Comparison of ENCODE assay signal across 33 mouse cellular contexts in genomic region chr10:8535445-8535844, GRCm38 (mm10). TPM values are rescaled to one million over a fixed set of nuclear protein-coding genes. Genes with fewer than 3 reads are reported as not detected.
DNase-seq lines count a peak whose midpoint lies in the region; ATAC-seq lines count a peak whose summit lies in the region.
"Had no signal": no experiment of that assay in that cellular context is flagged by ENCODE, and none has a peak within 500 bp of the region (broad histone marks: within the 10 kb centered on the region; RNA-seq: fewer than 3 reads in every experiment).

No protein-coding gene starts in this region.

- WGBS in midbrain, embryonic 13.5 days = 98% methylated on average over 3 of the region's 3 CpGs

- no peaks in the 10 kb centered on the region for H3K27me3 ChIP-seq in midbrain, embryonic 13.5 days
- H3K27me3 ChIP-seq: embryonic facial prominence, embryonic 12.5 days; heart, embryonic 15.5 days; hindbrain, embryonic 12.5 days; kidney, embryonic 15.5 days; limb, embryonic 12.5 days; neural tube, embryonic 13.5 days; Patski had no signal

- intact Hi-C loops in left cerebral cortex, postnatal 25 days (cut with DNase I) = no loop called here

- H3K4me2 ChIP-seq in midbrain, embryonic 13.5 days (replicated peaks) = no peak overlapping the region
- H3K4me2 ChIP-seq: embryonic facial prominence, embryonic 12.5 days; heart, embryonic 15.5 days; hindbrain, embryonic 12.5 days; kidney, embryonic 15.5 days; limb, embryonic 12.5 days; liver, embryonic 11.5 days; neural tube, embryonic 13.5 days had no signal

- ATAC-seq in granulocyte monocyte progenitor cell, adult 5-6 weeks (replicated peaks; ENCODE audit: poor library complexity, severe bottlenecking) = peak; percentile 97
- peak; percentile 98 for ATAC-seq in megakaryocyte progenitor cell, adult 5-6 weeks (replicated peaks; ENCODE audit: poor library complexity)
- ATAC-seq in midbrain, embryonic 13.5 days = no peak
- ATAC-seq: forebrain, embryonic 14.5 days; hindbrain, postnatal 0 days; midbrain, embryonic 16.5 days; Patski had no signal

- H3K4me1 ChIP-seq in midbrain, embryonic 13.5 days (replicated peaks) = peaks cover 3% of the 10 kb centered on the region
- H3K4me1 ChIP-seq: embryonic facial prominence, embryonic 12.5 days; heart, embryonic 10.5 days; hindbrain, embryonic 12.5 days; kidney, embryonic 15.5 days; limb, embryonic 12.5 days; neural tube, embryonic 13.5 days had no signal

- H3K36me3 ChIP-seq in midbrain, embryonic 13.5 days = no peaks in the 10 kb centered on the region
- H3K36me3 ChIP-seq: embryonic facial prominence, embryonic 12.5 days; heart, embryonic 10.5 days; heart, embryonic 15.5 days; hindbrain, embryonic 12.5 days; kidney, embryonic 15.5 days; limb, embryonic 12.5 days; midbrain, embryonic 10.5 days; neural tube, embryonic 13.5 days had no signal

- no peaks in the 10 kb centered on the region for H3K9me3 ChIP-seq in midbrain, embryonic 13.5 days
- H3K9me3 ChIP-seq: embryonic facial prominence, embryonic 12.5 days; heart, embryonic 10.5 days; heart, embryonic 15.5 days; hindbrain, embryonic 12.5 days; kidney, embryonic 15.5 days; limb, embryonic 12.5 days; midbrain, embryonic 10.5 days; neural tube, embryonic 13.5 days had no signal

- H3K9ac ChIP-seq in midbrain, embryonic 13.5 days (replicated peaks) = no peak overlapping the region
- H3K9ac ChIP-seq: embryonic facial prominence, embryonic 12.5 days; heart, embryonic 15.5 days; hindbrain, embryonic 12.5 days; kidney, embryonic 15.5 days; limb, embryonic 12.5 days; neural tube, embryonic 13.5 days had no signal

- no peak overlapping the region for H3K27ac ChIP-seq in midbrain, embryonic 13.5 days
- H3K27ac ChIP-seq: embryonic facial prominence, embryonic 12.5 days; gastrocnemius, adult 2 months; heart, embryonic 10.5 days; heart, embryonic 15.5 days; hindbrain, embryonic 12.5 days; hindbrain, postnatal 0 days; kidney, embryonic 15.5 days; limb, embryonic 12.5 days; macrophage; midbrain, embryonic 10.5 days; neural tube, embryonic 13.5 days had no signal

- DNase-seq in CD4-positive helper T cell, adult 2 months (ENCODE audit: low read depth, low spot score) = peak; percentile 54
- DNase-seq in CD4-positive, CD25-positive, alpha-beta regulatory T cell, adult 2 months (ENCODE audit: low read depth, low spot score) = peak; percentile 36
- no peak for DNase-seq in kidney, adult 9 months
- no peak for DNase-seq in adrenal gland, postnatal 25 days
- no peak for DNase-seq in left cerebral cortex, postnatal 25 days (ENCODE audit: low spot score in 2 of 2)
- DNase-seq: cerebellum, adult 2 months; cerebellum, postnatal 25 days; embryo, embryonic 11 days; gastrocnemius, adult 2 months; gastrocnemius, postnatal 36 days; kidney, adult 11 months; kidney, postnatal 25 days; layer of hippocampus, postnatal 36 days; right cerebral cortex, postnatal 14 days; thymus, postnatal 14 days had no signal

- H3K4me3 ChIP-seq in midbrain, embryonic 13.5 days (replicated peaks) = no peak overlapping the region
- H3K4me3 ChIP-seq: embryonic facial prominence, embryonic 12.5 days; gastrocnemius, adult 2 months; heart, embryonic 10.5 days; heart, embryonic 15.5 days; hindbrain, embryonic 12.5 days; kidney, embryonic 15.5 days; limb, embryonic 12.5 days; midbrain, embryonic 10.5 days; neural tube, embryonic 13.5 days had no signal

RNA-seq across cellular contexts. Expression of gene Ust, which starts 16.8 kb away (rescaled TPM):
- total RNA-seq in granulocyte monocyte progenitor cell, adult 5-6 weeks (2014; fragmentation: Nextera tagmentation) = 0.17 and 0.96 TPM in 2 replicates
- 0.56 TPM in 1 of 2 replicates, not detected in the other for total RNA-seq in granulocyte monocyte progenitor cell, adult 5-6 weeks (2017)
- 0.47 and 0.56 TPM in 2 replicates for total RNA-seq in megakaryocyte progenitor cell, adult 5-6 weeks (2015)
- total RNA-seq in megakaryocyte progenitor cell, adult 5-6 weeks (2017) = 0.14 and 0.21 TPM in 2 replicates
- 2.6 and 2.7 TPM in 2 replicates for polyA plus RNA-seq in midbrain, embryonic 13.5 days (2015; fragmentation: Nextera tagmentation; extraction: Ambion mirVana)
- 5.4 and 5.6 TPM in 2 replicates for total RNA-seq in adrenal gland, postnatal 25 days (2021)
- 10 to 100 TPM; 23.1 to 25.3 TPM for total RNA-seq in left cerebral cortex, postnatal 25 days (2021)
- total RNA-seq: MEL had no signal

Comparison
In these comparisons a context has a peak if more than half of its experiments do, and no peak if none do; other contexts are left out.
1. DNase-seq: peak in CD4-positive helper T cell, adult 2 months (single experiment) and CD4-positive, CD25-positive, alpha-beta regulatory T cell, adult 2 months (single experiment); none in kidney, adult 9 months (single experiment), adrenal gland, postnatal 25 days (single experiment) and left cerebral cortex, postnatal 25 days (0 of 2).